Mouse (Mus musculus) C2C12 (cell line): ENCODE results near the gene Afg3l1. TPM values are rescaled to one million over a fixed set of nuclear protein-coding genes. Genes with fewer than 3 reads are reported as not detected.
"Not testable (repeated sequence)": the region's sequence is repeated elsewhere in the genome, so short reads cannot be mapped to it uniquely, and the experiment has no call there.

Source experiments
- H3K27me3 ChIP-seq: one replicate; pipeline ENCODE4 v1.6.1; 2011; ENCODE audit not compliant: control insufficient read depth, insufficient read depth, insufficient read length
- H3K36me3 ChIP-seq: one replicate; pipeline ENCODE4 v1.6.1; 2011; ENCODE audit not compliant: control insufficient read depth, insufficient read depth
- H3K4me3 ChIP-seq: one replicate; pipeline ENCODE4 v1.5.1; 2011; ENCODE audit warnings: mild to moderate bottlenecking, control low read depth; ENCODE audit not compliant: poor library complexity, insufficient read depth, severe bottlenecking
- H3K79me2 ChIP-seq: one replicate; pipeline ENCODE4 v1.6.1; 2011; ENCODE audit not compliant: control insufficient read depth, insufficient read depth
- H3K79me3 ChIP-seq: one replicate; pipeline ENCODE4 v1.6.1; 2011; ENCODE audit warnings: low read depth, control low read depth
- H3ac ChIP-seq: one replicate; pipeline ENCODE3; 2011; ENCODE audit warnings: low read depth; ENCODE audit not compliant: control insufficient read depth, insufficient read length
- CEBPB ChIP-seq: IDR thresholded peaks from one replicate; pipeline ENCODE4 v1.6.1; 2011; ENCODE audit warnings: low read depth, mild to moderate bottlenecking, control low read depth, moderate library complexity
- CTCF ChIP-seq: IDR thresholded peaks from one replicate; pipeline ENCODE4 v1.5.1; 2011; ENCODE audit not compliant: control insufficient read depth, insufficient read depth, insufficient read length
- FOSL1 ChIP-seq: IDR thresholded peaks from one replicate; pipeline ENCODE4 v1.8.0; 2011; ENCODE audit warnings: mild to moderate bottlenecking, low read length; ENCODE audit not compliant: poor library complexity, insufficient read depth, severe bottlenecking
- MAX ChIP-seq: IDR thresholded peaks from one replicate; pipeline ENCODE4 v1.6.1; 2011; ENCODE audit warnings: mild to moderate bottlenecking, control low read depth
- MYOD1 ChIP-seq: IDR thresholded peaks from one replicate; pipeline ENCODE4 v1.6.1; 2011; ENCODE audit warnings: low read depth; ENCODE audit not compliant: control insufficient read depth, insufficient read length
- MYOG ChIP-seq: IDR thresholded peaks from one replicate; pipeline ENCODE4 v1.6.1; 2011; ENCODE audit not compliant: control insufficient read depth, insufficient read length; ENCODE audit errors: extremely low read depth
- USF1 ChIP-seq: IDR thresholded peaks from one replicate; pipeline ENCODE4 v1.6.1; 2011; ENCODE audit warnings: low read depth, mild to moderate bottlenecking, control low read depth, moderate library complexity
- polyA plus RNA-seq: library from polyadenylated mRNA; unstranded; fragments of >200 nt; fragmentation: generic; extraction: Trizol; gene quantifications from one replicate; pipeline ENCODE4 v1.2.1, GENCODE M21; 2012; ENCODE audit warnings: missing spikeins

The Afg3l1 gene
- polyA plus RNA-seq, 1 experiment = 35.9 TPM

DNA sequence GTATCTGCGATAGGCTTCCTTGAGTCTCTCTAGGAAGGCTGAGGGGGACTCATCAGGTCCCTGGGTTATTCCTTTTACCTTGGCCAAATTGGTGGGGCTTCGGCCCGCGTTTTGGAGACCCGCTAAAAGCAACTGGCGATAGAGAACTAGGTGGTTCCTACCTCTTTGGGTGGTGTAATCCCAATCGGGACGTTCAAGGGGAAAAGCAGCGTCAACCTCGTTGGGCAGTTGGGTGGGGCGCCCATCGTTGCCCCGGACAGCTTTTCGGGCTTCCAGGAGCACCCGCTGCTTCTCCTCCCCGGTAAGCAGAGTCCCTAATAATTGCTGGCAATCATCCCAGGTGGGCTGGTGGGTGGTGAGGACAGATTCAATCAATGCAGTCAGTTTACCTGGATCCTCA, 45.3 kb upstream of the Afg3l1 start:
- no peaks in the 10 kb centered on the region for H3K27me3 ChIP-seq
- H3K4me3 ChIP-seq = no peak overlapping the region

DNA sequence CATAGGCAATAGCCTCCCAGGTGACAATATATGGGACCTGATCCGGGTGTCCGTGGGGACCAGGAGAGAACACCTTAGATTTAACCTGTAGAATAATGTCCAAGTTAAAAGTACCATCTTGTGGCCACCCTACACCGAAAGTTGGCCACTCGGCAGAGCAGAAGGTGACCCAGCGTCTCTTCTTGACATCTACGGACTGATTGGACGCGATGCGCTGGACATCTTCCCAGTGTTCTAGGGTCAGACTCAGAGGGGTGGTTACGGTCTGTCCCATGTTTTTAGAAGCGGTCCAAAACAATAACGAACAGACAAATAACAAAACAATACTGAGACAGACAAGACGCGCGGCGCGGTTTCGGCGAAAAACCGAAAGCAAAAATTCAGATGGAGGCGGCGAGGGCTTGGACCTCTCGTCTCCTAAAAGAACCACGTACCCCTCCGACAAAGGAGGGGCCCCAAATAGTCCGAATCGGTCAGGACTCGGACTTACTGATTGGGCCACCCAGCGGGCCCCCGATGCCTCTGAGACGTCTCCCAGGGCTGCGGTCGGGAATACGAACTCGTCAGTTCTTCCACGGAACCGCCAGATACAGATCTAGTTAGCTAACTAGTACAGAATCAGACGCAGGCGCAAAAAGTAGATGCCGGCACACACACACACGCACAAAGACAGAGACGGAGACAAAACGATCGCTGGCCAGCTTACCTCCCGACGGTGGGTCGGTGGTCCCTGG, 44.3 kb upstream of the Afg3l1 start:
- H3K79me3 ChIP-seq, H3K79me2 ChIP-seq, H3K36me3 ChIP-seq, H3K27me3 ChIP-seq, H3ac ChIP-seq, H3K4me3 ChIP-seq: not testable (repeated sequence)

More for the DNA sequence above, 45.3 kb upstream of the Afg3l1 start:
- H3K79me3 ChIP-seq = no peaks in the 10 kb centered on the region
- no peaks in the 10 kb centered on the region for H3K79me2 ChIP-seq
- no peaks in the 10 kb centered on the region for H3K36me3 ChIP-seq
- no peak overlapping the region for H3ac ChIP-seq
- TF ChIP-seq CEBPB (no peak), MYOG (no peak), FOSL1 (no peak), MAX (no peak), USF1 (no peak), MYOD1 (no peak), CTCF (no peak)

DNA sequence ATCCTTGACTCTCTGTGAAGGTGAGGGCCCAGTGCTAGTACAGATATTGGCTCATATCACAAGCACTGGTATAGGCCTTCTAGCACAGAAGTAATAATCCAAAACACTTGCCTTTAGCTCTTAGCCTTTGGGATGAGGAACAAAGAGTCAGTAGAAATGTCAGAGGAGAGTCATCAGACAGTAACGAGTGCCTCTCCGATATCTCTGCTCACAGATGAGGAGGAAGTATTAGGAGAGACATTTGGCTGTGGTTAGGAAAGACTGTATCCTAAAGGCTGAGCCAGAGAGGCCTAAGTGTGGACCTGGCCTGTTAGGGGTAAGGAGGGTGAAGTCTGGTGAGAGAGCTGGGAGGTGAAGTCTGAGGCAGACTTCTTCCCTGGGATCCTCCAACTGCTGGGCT, 35.9 kb upstream of the Afg3l1 start:
- no peak for TF ChIP-seq CTCF
- no peaks in the 10 kb centered on the region for H3K36me3 ChIP-seq
- no peak overlapping the region for H3ac ChIP-seq
- H3K4me3 ChIP-seq = no peak overlapping the region
- H3K27me3 ChIP-seq = no peaks in the 10 kb centered on the region
- H3K79me2 ChIP-seq = no peaks in the 10 kb centered on the region
- no peaks in the 10 kb centered on the region for H3K79me3 ChIP-seq

DNA sequence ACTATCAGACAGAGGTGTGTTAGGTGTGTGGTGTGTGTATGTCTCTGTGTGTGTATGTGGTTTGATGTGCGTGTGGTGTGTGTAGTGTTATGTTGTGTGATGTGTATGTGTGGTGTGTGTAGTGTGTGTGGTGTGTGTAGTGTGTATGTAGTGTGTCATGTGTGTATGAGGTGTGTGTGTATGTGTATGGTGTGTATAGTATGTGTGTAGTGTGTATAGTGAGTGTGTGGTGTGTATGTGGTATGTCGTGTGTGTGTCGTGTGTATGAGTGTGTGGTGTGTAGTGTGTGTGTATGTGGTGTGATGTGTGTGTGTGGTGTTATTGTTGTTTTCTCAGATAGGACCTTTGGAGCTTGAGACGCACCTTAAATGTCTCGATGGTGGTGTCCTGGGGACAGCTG, 35.4 kb upstream of the Afg3l1 start:
- Histone ChIP-seq H3ac (no peak overlapping the region), H3K79me2 (no peaks in the 10 kb centered on the region)
- TF ChIP-seq CTCF (no peak), MYOG (no peak), MYOD1 (no peak), USF1 (no peak), MAX (no peak), CEBPB (no peak), FOSL1 (no peak)

DNA sequence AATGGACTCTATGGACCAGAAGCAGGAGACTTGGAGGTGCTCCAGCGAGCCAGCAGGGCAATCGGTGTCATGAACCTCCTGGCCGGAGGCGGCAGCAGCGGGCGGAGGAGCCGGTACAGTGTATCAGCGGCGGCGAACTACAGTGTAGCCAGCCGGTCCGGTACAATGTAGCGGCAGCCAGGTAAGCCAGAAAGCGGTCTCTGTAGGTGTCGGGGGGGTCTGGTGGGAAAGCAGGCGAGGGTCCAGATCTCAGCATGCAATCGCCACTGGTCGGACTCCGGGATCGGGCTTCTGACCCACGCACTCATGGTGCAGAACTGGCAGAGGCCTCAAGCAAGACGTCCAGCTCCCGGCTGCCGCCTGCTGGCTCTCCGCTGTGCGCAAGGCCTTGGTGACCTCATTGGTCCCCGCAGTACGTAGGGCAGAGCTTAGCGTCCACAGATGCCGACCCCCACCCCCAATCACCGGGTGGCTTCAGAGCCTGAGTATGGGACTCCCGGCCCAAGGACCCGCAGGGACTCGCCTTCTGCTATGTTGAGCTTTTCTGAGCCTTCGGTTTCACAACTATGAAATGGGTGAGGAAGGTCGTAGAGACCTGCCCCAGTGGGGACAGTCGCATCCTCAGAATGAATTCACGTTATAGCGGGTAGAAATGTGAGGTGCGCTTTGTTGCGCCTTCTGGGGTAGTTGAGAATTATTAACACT, 34.7 kb upstream of the Afg3l1 start:
- H3K79me2 ChIP-seq = no peaks in the 10 kb centered on the region
- no peaks in the 10 kb centered on the region for H3K79me3 ChIP-seq
- peak overlapping the region; percentile 84 for H3ac ChIP-seq
- H3K36me3 ChIP-seq = no peaks in the 10 kb centered on the region
- peak overlapping the region; percentile 49 for H3K4me3 ChIP-seq
- no peaks in the 10 kb centered on the region for H3K27me3 ChIP-seq
- TF ChIP-seq CTCF (peak; percentile 94), CEBPB (no peak), MYOD1 (no peak), MAX (peak; percentile 64), FOSL1 (no peak), USF1 (no peak), MYOG (no peak)

More for the DNA sequence above, 35.4 kb upstream of the Afg3l1 start:
- Histone ChIP-seq H3K4me3 (no peak overlapping the region), H3K79me3 (no peaks in the 10 kb centered on the region), H3K27me3 (no peaks in the 10 kb centered on the region), H3K36me3 (no peaks in the 10 kb centered on the region)

DNA sequence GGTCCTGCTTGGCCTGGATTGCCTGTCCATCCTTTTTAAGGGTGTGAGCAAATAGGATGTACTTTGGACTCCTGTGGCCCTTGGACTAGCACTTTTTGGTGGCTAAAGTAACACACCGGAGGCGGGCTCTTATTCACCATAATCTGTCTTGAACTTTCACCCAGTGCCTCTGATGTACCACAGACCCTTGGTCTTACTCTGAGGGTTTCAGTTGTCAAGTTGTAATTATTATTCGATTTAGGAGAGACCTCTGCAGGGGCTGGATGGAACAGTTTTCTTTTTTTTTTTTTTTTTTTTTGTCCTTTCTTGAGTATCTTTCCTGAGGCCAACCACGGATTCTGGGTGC, 34.2 kb upstream of the Afg3l1 start:
- TF ChIP-seq FOSL1 (no peak), MYOD1 (no peak), MYOG (no peak), CTCF (no peak), MAX (no peak), USF1 (no peak), CEBPB (no peak)

More for the DNA sequence above, 34.2 kb upstream of the Afg3l1 start:
- no peaks in the 10 kb centered on the region for H3K79me2 ChIP-seq
- H3K27me3 ChIP-seq = no peaks in the 10 kb centered on the region
- peak overlapping the region; percentile 49 for H3K4me3 ChIP-seq
- no peaks in the 10 kb centered on the region for H3K36me3 ChIP-seq
- H3K79me3 ChIP-seq = no peaks in the 10 kb centered on the region
- peak overlapping the region; percentile 84 for H3ac ChIP-seq
